Mouse (Mus musculus) midbrain, embryonic 12.5 days (tissue): Measurements from ENCODE around the gene Prkar1a. TPM values are rescaled to one million over a fixed set of nuclear protein-coding genes. Genes with fewer than 3 reads are reported as not detected.

Source experiments
- ATAC-seq: fragments of 200-750 bp; cut with Nextera tagmentation; 2 replicates; pipeline ENCODE4 v1.8.0; 2017; ENCODE audit warnings: low read depth, moderate TSS enrichment, moderate library complexity; ENCODE audit not compliant: low FRiP score
- H3K27ac ChIP-seq: fragments of 300-500 bp; sonication (generic); replicated peaks from 2 replicates; pipeline ENCODE4 v1.5.1; 2016; ENCODE audit warnings: mild to moderate bottlenecking
- H3K27me3 ChIP-seq: fragments of 300-500 bp; sonication (generic); 2 replicates; pipeline ENCODE4 v1.6.1; 2016; ENCODE audit warnings: mild to moderate bottlenecking
- H3K36me3 ChIP-seq: fragments of 300-500 bp; sonication (generic); 2 replicates; pipeline ENCODE4 v1.6.1; 2016
- H3K4me1 ChIP-seq: fragments of 300-500 bp; sonication (generic); 2 replicates; pipeline ENCODE4 v1.6.1; 2016
- H3K4me2 ChIP-seq: fragments of 300-500 bp; sonication (generic); replicated peaks from 2 replicates; pipeline ENCODE4 v1.6.1; 2016; ENCODE audit warnings: mild to moderate bottlenecking, moderate library complexity
- H3K4me3 ChIP-seq: fragments of 300-500 bp; sonication (generic); 2 replicates; pipeline ENCODE4 v1.5.1; 2016; ENCODE audit warnings: mild to moderate bottlenecking
- H3K9ac ChIP-seq: fragments of 300-500 bp; sonication (generic); replicated peaks from 2 replicates; pipeline ENCODE4 v1.6.1; 2016; ENCODE audit warnings: mild to moderate bottlenecking, moderate library complexity
- H3K9me3 ChIP-seq: fragments of 300-500 bp; sonication (generic); 2 replicates; pipeline ENCODE4 v1.6.1; 2016; ENCODE audit warnings: mild to moderate bottlenecking
- WGBS: fragments of 180-500 bp; shearing (Covaris S2); methylation state at CpG from one replicate; pipeline ENCODE4 v1.1.7; 2016; 5-methylcytosine and 5-hydroxymethylcytosine counted together
- polyA plus RNA-seq: library from polyadenylated mRNA; unstranded; fragments of >200 nt; fragmentation: Nextera tagmentation; extraction: Ambion mirVana; gene quantifications from 2 replicates; pipeline ENCODE4 v1.2.1, GENCODE M21; 2016

The Prkar1a gene
- polyA plus RNA-seq, 1 experiment from 2014 or later, result 429 TPM

- no peak for ATAC-seq
These were observed 27.6 kb downstream of the Prkar1a start for GRCm38 (mm10) chr11:109676621-109677373.

GRCm38 (mm10) chr11:109678291-109678690 is 29.1 kb downstream of the Prkar1a start:
- H3K9me3 ChIP-seq, result no peaks in the 10 kb centered on the region

More at GRCm38 (mm10) chr11:109676621-109677373, 27.6 kb downstream of the Prkar1a start:
- no peaks in the 10 kb centered on the region for H3K36me3 ChIP-seq
- H3K4me3 ChIP-seq, result no peak overlapping the region
- no peaks in the 10 kb centered on the region for H3K4me1 ChIP-seq
- 50% methylated on average over 11 of the region's 12 CpGs for WGBS
- peaks cover 30% of the 10 kb centered on the region; the same call in 1 of the 2 replicates for H3K27me3 ChIP-seq
- no peaks in the 10 kb centered on the region for H3K9me3 ChIP-seq
- no peak overlapping the region for H3K4me2 ChIP-seq
- no peak overlapping the region for H3K9ac ChIP-seq
- H3K27ac ChIP-seq, result no peak overlapping the region

GRCm38 (mm10) chr11:109680934-109681333 is 31.7 kb downstream of the Prkar1a start:
- WGBS, result 83% methylated on average over 9 of the region's 9 CpGs
- H3K9ac ChIP-seq, result no peak overlapping the region
- no peaks in the 10 kb centered on the region for H3K9me3 ChIP-seq
- H3K4me2 ChIP-seq, result no peak overlapping the region
- H3K36me3 ChIP-seq, result no peaks in the 10 kb centered on the region
- H3K4me1 ChIP-seq, result no peaks in the 10 kb centered on the region
- ATAC-seq, result no peak
- peaks cover 26% of the 10 kb centered on the region for H3K27me3 ChIP-seq
- no peak overlapping the region for H3K27ac ChIP-seq
- no peak overlapping the region for H3K4me3 ChIP-seq

More at GRCm38 (mm10) chr11:109678291-109678690, 29.1 kb downstream of the Prkar1a start:
- H3K4me3 ChIP-seq, result no peak overlapping the region
- ATAC-seq, result no peak
- H3K27me3 ChIP-seq, result peaks cover 30% of the 10 kb centered on the region; the same call in 1 of the 2 replicates
- H3K4me2 ChIP-seq, result no peak overlapping the region
- no peak overlapping the region for H3K9ac ChIP-seq
- 78% methylated on average over 12 of the region's 12 CpGs for WGBS
- no peaks in the 10 kb centered on the region for H3K36me3 ChIP-seq
- H3K27ac ChIP-seq, result no peak overlapping the region
- H3K4me1 ChIP-seq, result no peaks in the 10 kb centered on the region

- WGBS, result 80% methylated on average over 3 of the region's 3 CpGs
- H3K36me3 ChIP-seq, result no peaks in the 10 kb centered on the region
These were observed 32.4 kb downstream of the Prkar1a start for GRCm38 (mm10) chr11:109681556-109681955.

GRCm38 (mm10) chr11:109682221-109682620 is 33.0 kb downstream of the Prkar1a start:
- no peak overlapping the region for H3K9ac ChIP-seq
- ATAC-seq, result no peak
- H3K36me3 ChIP-seq, result no peaks in the 10 kb centered on the region
- H3K27me3 ChIP-seq, result peaks cover 15% of the 10 kb centered on the region
- no peak overlapping the region for H3K4me2 ChIP-seq
- no peak overlapping the region for H3K4me3 ChIP-seq
- H3K9me3 ChIP-seq, result no peaks in the 10 kb centered on the region
- no peak overlapping the region for H3K27ac ChIP-seq
- H3K4me1 ChIP-seq, result no peaks in the 10 kb centered on the region
- 91% methylated on average over 6 of the region's 6 CpGs for WGBS

More at GRCm38 (mm10) chr11:109681556-109681955, 32.4 kb downstream of the Prkar1a start:
- Histone ChIP-seq H3K4me1 (no peaks in the 10 kb centered on the region), H3K9me3 (no peaks in the 10 kb centered on the region), H3K9ac (no peak overlapping the region), H3K4me2 (no peak overlapping the region), H3K27me3 (peaks cover 21% of the 10 kb centered on the region), H3K27ac (no peak overlapping the region), H3K4me3 (no peak overlapping the region)
- no peak for ATAC-seq

- Histone ChIP-seq H3K4me2 (no peak overlapping the region), H3K27me3 (peaks cover 3% of the 10 kb centered on the region; the same call in 1 of the 2 replicates), H3K9ac (no peak overlapping the region), H3K27ac (no peak overlapping the region), H3K4me1 (no peaks in the 10 kb centered on the region), H3K9me3 (no peaks in the 10 kb centered on the region), H3K36me3 (no peaks in the 10 kb centered on the region), H3K4me3 (no peak overlapping the region)
- WGBS, result 88% methylated on average over 4 of the region's 4 CpGs
- ATAC-seq, result no peak
These were observed 40.3 kb downstream of the Prkar1a start for GRCm38 (mm10) chr11:109689539-109689938.

- ATAC-seq, result no peak
- Histone ChIP-seq H3K9ac (no peak overlapping the region), H3K4me3 (no peak overlapping the region), H3K36me3 (no peaks in the 10 kb centered on the region), H3K4me1 (no peaks in the 10 kb centered on the region), H3K27me3 (no peaks in the 10 kb centered on the region), H3K9me3 (no peaks in the 10 kb centered on the region), H3K27ac (no peak overlapping the region), H3K4me2 (no peak overlapping the region)
- WGBS, result 44% methylated on average over 3 of the region's 3 CpGs
These were observed 43.5 kb downstream of the Prkar1a start for GRCm38 (mm10) chr11:109692737-109693136.

GRCm38 (mm10) chr11:109696519-109696918 is 47.3 kb downstream of the Prkar1a start:
- H3K36me3 ChIP-seq, result no peaks in the 10 kb centered on the region

GRCm38 (mm10) chr11:109697089-109697643 is 48.0 kb downstream of the Prkar1a start:
- H3K27me3 ChIP-seq, result no peaks in the 10 kb centered on the region
- ATAC-seq, result no peak
- H3K9me3 ChIP-seq, result no peaks in the 10 kb centered on the region
- no peak overlapping the region for H3K27ac ChIP-seq
- 93% methylated on average over 5 of the region's 5 CpGs for WGBS
- no peak overlapping the region for H3K4me2 ChIP-seq
- no peak overlapping the region for H3K4me3 ChIP-seq
- no peak overlapping the region for H3K9ac ChIP-seq
- no peaks in the 10 kb centered on the region for H3K36me3 ChIP-seq
- no peaks in the 10 kb centered on the region for H3K4me1 ChIP-seq

More at GRCm38 (mm10) chr11:109696519-109696918, 47.3 kb downstream of the Prkar1a start:
- WGBS, result 86% methylated on average over 4 of the region's 4 CpGs
- H3K4me2 ChIP-seq, result no peak overlapping the region
- H3K9me3 ChIP-seq, result no peaks in the 10 kb centered on the region
- H3K27me3 ChIP-seq, result no peaks in the 10 kb centered on the region
- ATAC-seq, result no peak
- H3K4me3 ChIP-seq, result no peak overlapping the region
- H3K27ac ChIP-seq, result no peak overlapping the region
- H3K9ac ChIP-seq, result no peak overlapping the region
- H3K4me1 ChIP-seq, result no peaks in the 10 kb centered on the region

GRCm38 (mm10) chr11:109698740-109699139 is 49.5 kb downstream of the Prkar1a start:
- H3K4me1 ChIP-seq, result peaks cover 2% of the 10 kb centered on the region; the same call in 1 of the 2 replicates
- no peak for ATAC-seq
- H3K9ac ChIP-seq, result no peak overlapping the region
- H3K4me3 ChIP-seq, result no peak overlapping the region
- H3K27ac ChIP-seq, result no peak overlapping the region
- no peaks in the 10 kb centered on the region for H3K27me3 ChIP-seq
- H3K9me3 ChIP-seq, result no peaks in the 10 kb centered on the region
- H3K36me3 ChIP-seq, result no peaks in the 10 kb centered on the region
- WGBS, result 94% methylated on average over 10 of the region's 10 CpGs
- no peak overlapping the region for H3K4me2 ChIP-seq

- Histone ChIP-seq H3K4me2 (no peak overlapping the region), H3K9ac (no peak overlapping the region), H3K4me1 (peaks cover 3% of the 10 kb centered on the region; the same call in 1 of the 2 replicates), H3K36me3 (no peaks in the 10 kb centered on the region), H3K4me3 (no peak overlapping the region), H3K9me3 (no peaks in the 10 kb centered on the region), H3K27ac (no peak overlapping the region), H3K27me3 (no peaks in the 10 kb centered on the region)
- no peak for ATAC-seq
- WGBS, result 58% methylated on average over 2 of the region's 2 CpGs
These were observed 50.6 kb downstream of the Prkar1a start for GRCm38 (mm10) chr11:109699784-109700183.

- Histone ChIP-seq H3K27me3 (no peaks in the 10 kb centered on the region), H3K9ac (no peak overlapping the region), H3K4me1 (peaks cover 3% of the 10 kb centered on the region; the same call in 1 of the 2 replicates), H3K27ac (no peak overlapping the region), H3K4me2 (no peak overlapping the region), H3K9me3 (no peaks in the 10 kb centered on the region), H3K36me3 (no peaks in the 10 kb centered on the region), H3K4me3 (no peak overlapping the region)
- ATAC-seq, result no peak
- WGBS, result 85% methylated on average over 6 of the region's 6 CpGs
These were observed 51.6 kb downstream of the Prkar1a start for GRCm38 (mm10) chr11:109700761-109701160.
